Mouse (Mus musculus): ENCODE measurements at regions not wholly inside any gene's neighbourhood (a gene's known extent, or its start where the extent isn't known, plus 50 kb on each side); places are given as distances from the start of the nearest gene placed in this dataset.
A peak's percentile ranks its signal among the peaks of the same experiment; 100 is the strongest.
"Not testable (repeated sequence)": the region's sequence is repeated elsewhere in the genome, so short reads cannot be mapped to it uniquely, and the experiment has no call there.

GRCm38 (mm10) chr14:104410730-104411129, 57.1 kb downstream of the Pou4f1 start:
- DNase-seq (ENCODE audit: low read depth, low spot score), result no peak

- no peak for DNase-seq (ENCODE audit: low read depth, low spot score)
Measured at GRCm38 (mm10) chr14:104410292-104410691, 57.5 kb downstream of the Pou4f1 start.

GRCm38 (mm10) chr14:104406062-104406461, 61.7 kb downstream of the Pou4f1 start:
- no peak for DNase-seq (ENCODE audit: low read depth, low spot score)

GRCm38 (mm10) chr14:104389297-104390071, 78.3 kb downstream of the Pou4f1 start:
- DNase-seq (ENCODE audit: low read depth, low spot score), result no peak

- no peak for DNase-seq (ENCODE audit: low read depth, low spot score)
Measured at GRCm38 (mm10) chr14:104388879-104389278, 78.9 kb downstream of the Pou4f1 start.

- DNase-seq (ENCODE audit: low read depth, low spot score), result no peak
Measured at GRCm38 (mm10) chr14:104380986-104381385, 86.8 kb downstream of the Pou4f1 start.

- no peak for DNase-seq (ENCODE audit: low read depth, low spot score)
Measured at GRCm38 (mm10) chr14:104372776-104373175, 95.0 kb downstream of the Pou4f1 start.

- DNase-seq (ENCODE audit: low read depth, low spot score), result peak; percentile 2
Measured at GRCm38 (mm10) chr14:104356636-104357035, 111.2 kb downstream of the Pou4f1 start.

- not testable (repeated sequence) for DNase-seq (ENCODE audit: low read depth, low spot score)
Measured at GRCm38 (mm10) chr14:104336783-104337182, 131.0 kb downstream of the Pou4f1 start.

- no peak for DNase-seq (ENCODE audit: low read depth, low spot score)
Measured at GRCm38 (mm10) chr14:104326089-104326488, 141.7 kb downstream of the Pou4f1 start.

GRCm38 (mm10) chr14:104300141-104300540, 167.7 kb downstream of the Pou4f1 start:
- no peak for DNase-seq (ENCODE audit: low read depth, low spot score)

GRCm38 (mm10) chr14:104298312-104298711, 169.5 kb downstream of the Pou4f1 start:
- DNase-seq (ENCODE audit: low read depth, low spot score), result no peak

GRCm38 (mm10) chr14:104297316-104298311, 170.2 kb downstream of the Pou4f1 start:
- DNase-seq (ENCODE audit: low read depth, low spot score), result no peak

- DNase-seq (ENCODE audit: low read depth, low spot score), result no peak
Measured at GRCm38 (mm10) chr14:104293814-104294213, 174.0 kb downstream of the Pou4f1 start.

- DNase-seq (ENCODE audit: low read depth, low spot score), result no peak
Measured at GRCm38 (mm10) chr14:104293147-104293546, 174.7 kb downstream of the Pou4f1 start.

- no peak for DNase-seq (ENCODE audit: low read depth, low spot score)
Measured at GRCm38 (mm10) chr14:104280353-104280752, 187.4 kb downstream of the Pou4f1 start.

GRCm38 (mm10) chr14:104279890-104280289, 187.9 kb downstream of the Pou4f1 start:
- no peak for DNase-seq (ENCODE audit: low read depth, low spot score)

GRCm38 (mm10) chr14:104274752-104275151, 193.0 kb downstream of the Pou4f1 start:
- no peak for DNase-seq (ENCODE audit: low read depth, low spot score)

GRCm38 (mm10) chr14:104264919-104265764, 202.7 kb downstream of the Pou4f1 start:
- no peak for DNase-seq (ENCODE audit: low read depth, low spot score)

- no peak for DNase-seq (ENCODE audit: low read depth, low spot score)
Measured at GRCm38 (mm10) chr14:104216965-104217364, 250.8 kb downstream of the Pou4f1 start.

GRCm38 (mm10) chr14:104210719-104211118, 257.1 kb downstream of the Pou4f1 start:
- no peak for DNase-seq (ENCODE audit: low read depth, low spot score)
